Comparison of ENCODE assay signal across 8 mouse cellular contexts in the genomic region with DNA sequence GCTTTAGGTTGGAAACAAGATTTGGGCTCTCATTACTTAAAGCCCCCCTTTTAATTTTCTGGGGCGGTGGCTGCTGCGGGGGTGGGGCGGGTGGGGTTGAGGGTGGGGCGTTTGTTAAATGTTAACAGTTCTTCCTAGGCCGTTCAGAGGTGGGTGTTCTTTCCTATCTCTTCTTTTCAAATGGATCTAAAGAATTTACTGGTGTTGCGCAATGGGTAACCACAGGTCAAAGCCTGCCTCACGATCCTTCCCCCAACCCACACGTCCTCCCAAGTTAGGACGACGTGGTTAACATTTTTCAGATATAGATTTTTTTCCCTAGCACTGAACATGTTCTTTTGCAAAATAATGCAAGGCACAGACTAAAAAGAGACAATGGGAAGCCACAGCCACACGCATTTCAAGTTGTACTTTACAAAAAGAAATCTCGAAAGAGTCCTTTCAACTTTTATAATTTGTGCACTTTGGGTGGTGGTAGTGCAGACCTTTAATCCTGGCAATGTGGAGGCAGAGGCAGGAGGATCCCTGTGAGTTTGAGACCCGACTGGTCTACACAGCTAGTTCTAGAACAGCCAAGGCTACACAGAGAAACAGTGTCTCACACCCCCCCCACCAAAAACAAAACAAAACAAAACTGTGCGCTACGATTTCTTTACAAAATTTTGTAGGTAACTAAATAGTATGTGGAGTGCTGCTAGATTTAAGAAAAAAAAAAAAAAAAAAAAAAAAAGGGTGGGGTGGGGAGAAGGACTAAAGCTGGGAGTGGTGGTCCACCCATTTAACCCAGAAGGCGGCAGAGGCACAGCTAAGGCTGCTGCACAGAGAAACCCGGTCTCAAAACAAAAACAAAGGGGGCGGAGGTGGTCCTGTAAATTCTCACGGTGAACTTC. TPM values are rescaled to one million over a fixed set of nuclear protein-coding genes. Genes with fewer than 3 reads are reported as not detected.
DNase-seq lines count a peak whose midpoint lies in the region; ATAC-seq and TF ChIP-seq lines count a peak whose summit lies in the region.

No protein-coding gene starts in this region.

- no peak for TF ChIP-seq CTCF in ES-Bruce4 (IDR thresholded peaks at IDR 0.05; ENCODE audit: low read depth, low read length)

- peak; percentile 92 for TF ChIP-seq EP300 in ES-Bruce4 (IDR thresholded peaks at IDR 0.05; ENCODE audit: insufficient read depth, low read depth, low read length)

- peak overlapping the region; percentile 89 for H3K9ac ChIP-seq in ES-Bruce4 (ENCODE audit: low read depth, poor library complexity, severe bottlenecking)
- peak overlapping the region; percentile 90 for H3K9ac ChIP-seq in liver, embryonic 16.5 days (ENCODE audit: low read depth, low read length)

- H3K9me3 ChIP-seq in ES-Bruce4 (replicated peaks; ENCODE audit: control insufficient read depth, insufficient read depth, low read length, poor library complexity, severe bottlenecking) = no peaks in the 10 kb centered on the region
- H3K9me3 ChIP-seq in liver, embryonic 16.5 days (replicated peaks; ENCODE audit: control insufficient read depth, low read length) = no peaks in the 10 kb centered on the region

- peak; percentile 64 for DNase-seq in heart, adult 11 months
- no peak for DNase-seq in heart, postnatal 25 days (ENCODE audit: low spot score)
- no peak for DNase-seq in layer of hippocampus, adult 9-10 months (ENCODE audit: low spot score)
- DNase-seq in right cerebral cortex, adult 18-20 months = no peak
- DNase-seq in ovary, postnatal 36 days (ENCODE audit: low spot score) = no peak

- 6% methylated on average over 19 of the region's 19 CpGs for WGBS in liver, embryonic 16.5 days (ENCODE audit: insufficient replicate concordance)

- peak overlapping the region; percentile 84 for H3K4me3 ChIP-seq in ES-Bruce4 (ENCODE audit: low read depth, low read length)
- peak overlapping the region; percentile 87 for H3K4me3 ChIP-seq in liver, embryonic 16.5 days (ENCODE audit: low read depth, low read length)

- H3K36me3 ChIP-seq in ES-Bruce4 (ENCODE audit: control insufficient read depth, insufficient read depth, low read length, poor library complexity, severe bottlenecking) = no peaks in the 10 kb centered on the region
- H3K36me3 ChIP-seq in liver, embryonic 16.5 days (ENCODE audit: control insufficient read depth, insufficient read depth) = no peaks in the 10 kb centered on the region

- peak; percentile 31 for ATAC-seq in granulocyte monocyte progenitor cell, adult 5-6 weeks (replicated peaks; ENCODE audit: poor library complexity, severe bottlenecking)
- ATAC-seq in liver, embryonic 16.5 days (ENCODE audit: low read depth) = peak; percentile 61

- intact Hi-C loops in heart, postnatal 25 days (cut with DNase I) = no loop called here

- peak overlapping the region; percentile 94 for H3K27ac ChIP-seq in ES-Bruce4 (ENCODE audit: insufficient read depth, low read length)
- peak overlapping the region; percentile 96 for H3K27ac ChIP-seq in liver, embryonic 16.5 days (ENCODE audit: low read length)

- peak overlapping the region; percentile 79 for H3K4me2 ChIP-seq in liver, embryonic 16.5 days (ENCODE audit: low read depth, low read length)

- H3K27me3 ChIP-seq in ES-Bruce4 (ENCODE audit: control insufficient read depth, insufficient read depth, low read length, poor library complexity, severe bottlenecking) = no peaks in the 10 kb centered on the region
- H3K27me3 ChIP-seq in liver, embryonic 16.5 days (ENCODE audit: control insufficient read depth, insufficient read depth, low read depth, low read length) = no peaks in the 10 kb centered on the region

- H3K4me1 ChIP-seq in ES-Bruce4 (ENCODE audit: control insufficient read depth, insufficient read depth, low read length) = peaks cover 2% of the 10 kb centered on the region
- peaks cover 47% of the 10 kb centered on the region for H3K4me1 ChIP-seq in liver, embryonic 16.5 days (ENCODE audit: control insufficient read depth, low read depth, low read length)

- TF ChIP-seq POLR2A in ES-Bruce4 (IDR thresholded peaks at IDR 0.05; ENCODE audit: insufficient read depth, low read length) = no peak

RNA-seq across cellular contexts. Expression of a gene that starts 1.3 kb away (rescaled TPM):
- total RNA-seq in heart, postnatal 25 days (2021) = 1 to 10 TPM; 3.1 to 4.8 TPM
- polyA plus RNA-seq in ES-Bruce4 (2011; ENCODE audit: insufficient read depth, insufficient read length, low read depth, missing spikeins) = 60.3 and 65.0 TPM in 2 replicates
- total RNA-seq in granulocyte monocyte progenitor cell, adult 5-6 weeks (2014; fragmentation: Nextera tagmentation) = 77.3 and 86.5 TPM in 2 replicates
- total RNA-seq in granulocyte monocyte progenitor cell, adult 5-6 weeks (2017) = 40.2 and 56.2 TPM in 2 replicates
- 44.2 and 51.8 TPM in 2 replicates for polyA plus RNA-seq in liver, embryonic 16.5 days (2015; fragmentation: Nextera tagmentation; extraction: Ambion mirVana)

RNA-seq across cellular contexts. Expression of a gene that starts 52.6 kb away (rescaled TPM):
- 100 to 1,000 TPM; 199 to 210 TPM for total RNA-seq in heart, postnatal 25 days (2021)
- polyA plus RNA-seq in ES-Bruce4 (2011; ENCODE audit: insufficient read depth, insufficient read length, low read depth, missing spikeins) = 15.2 and 15.8 TPM in 2 replicates
- 21.0 and 26.1 TPM in 2 replicates for total RNA-seq in granulocyte monocyte progenitor cell, adult 5-6 weeks (2014; fragmentation: Nextera tagmentation)
- 11.1 and 12.5 TPM in 2 replicates for total RNA-seq in granulocyte monocyte progenitor cell, adult 5-6 weeks (2017)
- polyA plus RNA-seq in liver, embryonic 16.5 days (2015; fragmentation: Nextera tagmentation; extraction: Ambion mirVana) = 14.3 and 19.6 TPM in 2 replicates

Comparison
In these comparisons a context has a peak if more than half of its experiments do, and no peak if none do; other contexts are left out.
1. RNA of a gene that starts 1.3 kb away (total RNA-seq): 40.2 to 86.5 TPM in granulocyte monocyte progenitor cell, adult 5-6 weeks; 3.1 to 4.8 TPM in heart, postnatal 25 days; every median in the first group is over 4 times any median in the second.
2. RNA of a gene that starts 52.6 kb away (total RNA-seq): 199 to 210 TPM in heart, postnatal 25 days; 11.1 to 26.1 TPM in granulocyte monocyte progenitor cell, adult 5-6 weeks; every median in the first group is over 4 times any median in the second.